Mouse (Mus musculus) limb, embryonic 13.5 days (tissue): ENCODE results near the gene Pam16. TPM values are rescaled to one million over a fixed set of nuclear protein-coding genes. Genes with fewer than 3 reads are reported as not detected.

ENCODE experiments used
- ATAC-seq: fragments of 200-750 bp; cut with Nextera tagmentation; 2 replicates; pipeline ENCODE4 v1.8.0; 2017; ENCODE audit warnings: low read depth, moderate number of reproducible peaks, moderate TSS enrichment; ENCODE audit not compliant: low FRiP score
- H3K27ac ChIP-seq: fragments of 300-500 bp; sonication (generic); 2 replicates; pipeline ENCODE4 v1.5.1; 2015; ENCODE audit warnings: inconsistent platforms, mild to moderate bottlenecking, moderate library complexity
- H3K27me3 ChIP-seq: fragments of 300-500 bp; sonication (generic); 2 replicates; pipeline ENCODE4 v1.6.1; 2015; ENCODE audit warnings: mild to moderate bottlenecking, inconsistent platforms
- H3K36me3 ChIP-seq: fragments of 300-500 bp; sonication (generic); 2 replicates; pipeline ENCODE4 v1.6.1; 2015; ENCODE audit warnings: inconsistent platforms, mild to moderate bottlenecking, moderate library complexity
- H3K4me1 ChIP-seq: fragments of 300-500 bp; sonication (generic); 2 replicates; pipeline ENCODE4 v1.6.1; 2015; ENCODE audit warnings: inconsistent platforms
- H3K4me2 ChIP-seq: fragments of 300-500 bp; sonication (generic); replicated peaks from 2 replicates; pipeline ENCODE4 v1.6.1; 2015; ENCODE audit warnings: inconsistent platforms, mild to moderate bottlenecking, moderate library complexity
- H3K4me3 ChIP-seq: fragments of 300-500 bp; sonication (generic); 2 replicates; pipeline ENCODE4 v1.5.1; 2015; ENCODE audit warnings: moderate library complexity, mild to moderate bottlenecking, inconsistent platforms
- H3K9ac ChIP-seq: fragments of 300-500 bp; sonication (generic); 2 replicates; pipeline ENCODE4 v1.6.1; 2015; ENCODE audit warnings: mild to moderate bottlenecking, inconsistent platforms
- H3K9me3 ChIP-seq: fragments of 300-500 bp; sonication (generic); 2 replicates; pipeline ENCODE4 v1.6.1; 2016; ENCODE audit warnings: inconsistent platforms
- WGBS: fragments of 180-500 bp; shearing (Covaris S2); methylation state at CpG from one replicate; pipeline ENCODE4 v1.1.7; 2015; 5-methylcytosine and 5-hydroxymethylcytosine counted together
- polyA plus RNA-seq: library from polyadenylated mRNA; unstranded; fragments of >200 nt; fragmentation: Nextera tagmentation; extraction: Ambion mirVana; gene quantifications from 2 replicates; pipeline ENCODE4 v1.2.1, GENCODE M21; 2015

Gene Pam16
- polyA plus RNA-seq, 1 experiment from 2014 or later: 105 TPM

GRCm38 (mm10) chr16:4655251-4655734, 30.5 kb upstream of the Pam16 start:
- Histone ChIP-seq H3K4me2 (no peak overlapping the region), H3K36me3 (peaks cover 55% of the 10 kb centered on the region), H3K4me1 (peaks cover 91% of the 10 kb centered on the region), H3K27me3 (no peaks in the 10 kb centered on the region), H3K9ac (no peak overlapping the region), H3K4me3 (no peak overlapping the region), H3K27ac (peak overlapping the region; percentile 96; the same call in 1 of the 2 replicates), H3K9me3 (no peaks in the 10 kb centered on the region)
- 61% methylated on average over 4 of the region's 4 CpGs for WGBS
- no peak for ATAC-seq

GRCm38 (mm10) chr16:4654706-4655105, 29.9 kb upstream of the Pam16 start:
- H3K4me2 ChIP-seq: no peak overlapping the region
- 79% methylated on average over 10 of the region's 10 CpGs for WGBS
- H3K9me3 ChIP-seq: no peaks in the 10 kb centered on the region
- no peak overlapping the region for H3K9ac ChIP-seq
- H3K27me3 ChIP-seq: no peaks in the 10 kb centered on the region
- peaks cover 95% of the 10 kb centered on the region for H3K4me1 ChIP-seq
- no peak overlapping the region for H3K4me3 ChIP-seq
- ATAC-seq: no peak
- H3K27ac ChIP-seq: peak overlapping the region; percentile 98; the same call in 1 of the 2 replicates
- H3K36me3 ChIP-seq: peaks cover 61% of the 10 kb centered on the region

GRCm38 (mm10) chr16:4652707-4653416, 28.1 kb upstream of the Pam16 start:
- H3K9ac ChIP-seq: no peak overlapping the region
- peaks cover 80% of the 10 kb centered on the region for H3K36me3 ChIP-seq
- H3K27me3 ChIP-seq: no peaks in the 10 kb centered on the region
- peak overlapping the region; percentile 49 for H3K4me2 ChIP-seq
- peak overlapping the region; percentile 98 for H3K27ac ChIP-seq
- whole genome bisulfite sequencing: 36% methylated on average over 4 of the region's 4 CpGs
- H3K4me3 ChIP-seq: no peak overlapping the region
- ATAC-seq: no peak
- no peaks in the 10 kb centered on the region for H3K9me3 ChIP-seq
- H3K4me1 ChIP-seq: peaks cover 97% of the 10 kb centered on the region

DNA sequence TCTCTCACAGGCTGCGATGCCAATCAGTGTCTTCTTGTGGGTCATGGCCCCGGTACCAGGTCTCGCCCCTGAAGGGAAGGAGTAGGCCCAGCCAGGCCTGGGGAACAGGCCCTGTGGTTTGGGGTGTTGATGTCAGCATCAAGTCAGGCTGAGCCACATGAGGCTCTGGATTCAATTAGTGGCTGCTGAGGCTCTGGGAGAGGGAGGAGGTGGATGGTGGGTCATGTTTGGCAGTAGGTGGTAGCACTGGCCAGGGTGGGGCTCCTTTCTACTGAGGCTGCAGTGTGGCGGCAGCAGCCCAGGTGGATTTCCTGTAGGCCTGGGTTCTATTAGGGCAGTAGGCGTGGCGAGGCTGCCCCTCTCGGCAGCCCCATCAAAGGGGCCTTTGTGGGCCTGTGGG, 26.8 kb upstream of the Pam16 start:
- peak overlapping the region; percentile 49 for H3K4me2 ChIP-seq
- peak overlapping the region; percentile 53; the same call in 1 of the 2 replicates for H3K9ac ChIP-seq
- no peak overlapping the region for H3K4me3 ChIP-seq
- 11% methylated on average over 7 of the region's 7 CpGs for WGBS
- H3K9me3 ChIP-seq: no peaks in the 10 kb centered on the region
- peaks cover 97% of the 10 kb centered on the region for H3K4me1 ChIP-seq
- H3K27me3 ChIP-seq: no peaks in the 10 kb centered on the region
- H3K27ac ChIP-seq: peak overlapping the region; percentile 98
- peak; percentile 91 for ATAC-seq
- peaks cover 91% of the 10 kb centered on the region for H3K36me3 ChIP-seq

- Histone ChIP-seq H3K4me2 (peak overlapping the region; percentile 49; the same call in 1 of the 2 replicates), H3K4me1 (peaks cover 97% of the 10 kb centered on the region), H3K9ac (peak overlapping the region; percentile 53; the same call in 1 of the 2 replicates), H3K36me3 (peaks cover 97% of the 10 kb centered on the region), H3K27me3 (no peaks in the 10 kb centered on the region), H3K9me3 (no peaks in the 10 kb centered on the region), H3K27ac (peak overlapping the region; percentile 98), H3K4me3 (no peak overlapping the region)
- 60% methylated on average over 1 of the region's 1 CpGs for WGBS
- no peak for ATAC-seq
Observed at GRCm38 (mm10) chr16:4651081-4651480, 26.3 kb upstream of the Pam16 start.

GRCm38 (mm10) chr16:4650161-4650560, 25.4 kb upstream of the Pam16 start:
- H3K9ac ChIP-seq: no peak overlapping the region
- WGBS: 87% methylated on average over 3 of the region's 3 CpGs
- no peaks in the 10 kb centered on the region for H3K9me3 ChIP-seq
- H3K27ac ChIP-seq: peak overlapping the region; percentile 98; the same call in 1 of the 2 replicates
- no peak overlapping the region for H3K4me2 ChIP-seq
- no peak for ATAC-seq
- H3K4me3 ChIP-seq: no peak overlapping the region
- no peaks in the 10 kb centered on the region for H3K27me3 ChIP-seq
- peaks cover 97% of the 10 kb centered on the region for H3K36me3 ChIP-seq
- H3K4me1 ChIP-seq: peaks cover 97% of the 10 kb centered on the region

GRCm38 (mm10) chr16:4649692-4650091, 24.9 kb upstream of the Pam16 start:
- no peaks in the 10 kb centered on the region for H3K27me3 ChIP-seq
- no peaks in the 10 kb centered on the region for H3K9me3 ChIP-seq
- no peak overlapping the region for H3K9ac ChIP-seq
- peaks cover 97% of the 10 kb centered on the region for H3K4me1 ChIP-seq
- WGBS: 87% methylated on average over 11 of the region's 11 CpGs
- H3K36me3 ChIP-seq: peaks cover 95% of the 10 kb centered on the region
- no peak overlapping the region for H3K4me2 ChIP-seq
- peak overlapping the region; percentile 98; the same call in 1 of the 2 replicates for H3K27ac ChIP-seq
- no peak overlapping the region for H3K4me3 ChIP-seq
- ATAC-seq: no peak

DNA sequence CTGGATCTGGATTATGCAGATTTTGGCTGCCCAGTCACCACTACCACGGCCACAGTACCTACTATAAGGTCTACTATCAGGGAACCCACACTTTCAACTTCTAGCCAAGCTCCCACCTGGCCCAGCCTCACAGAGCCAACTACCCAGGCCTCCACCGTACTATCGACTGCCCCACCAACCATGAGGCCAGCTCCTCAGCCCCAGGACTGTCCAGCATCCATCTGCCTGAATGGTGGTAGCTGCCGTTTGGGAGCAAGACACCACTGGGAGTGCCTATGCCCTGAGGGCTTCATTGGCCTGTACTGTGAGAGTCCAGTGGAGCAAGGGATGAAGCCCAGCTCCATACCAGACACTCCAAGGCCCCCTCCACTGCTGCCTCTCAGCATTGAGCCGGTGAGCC, 24.4 kb upstream of the Pam16 start:
- WGBS: 72% methylated on average over 5 of the region's 5 CpGs
- Histone ChIP-seq H3K27me3 (no peaks in the 10 kb centered on the region), H3K4me2 (no peak overlapping the region), H3K9ac (no peak overlapping the region), H3K4me3 (no peak overlapping the region), H3K4me1 (peaks cover 97% of the 10 kb centered on the region), H3K27ac (peak overlapping the region; percentile 98; the same call in 1 of the 2 replicates), H3K9me3 (no peaks in the 10 kb centered on the region), H3K36me3 (peaks cover 94% of the 10 kb centered on the region)
- no peak for ATAC-seq

- WGBS: 87% methylated on average over 28 of the region's 28 CpGs
- no peak for ATAC-seq
- Histone ChIP-seq H3K9ac (no peak overlapping the region), H3K4me2 (no peak overlapping the region), H3K27me3 (no peaks in the 10 kb centered on the region), H3K9me3 (no peaks in the 10 kb centered on the region), H3K4me1 (peaks cover 97% of the 10 kb centered on the region), H3K36me3 (peaks cover 94% of the 10 kb centered on the region), H3K4me3 (no peak overlapping the region), H3K27ac (0 out of 2 replicates have a peak overlapping the region, but pooled peaks have one; percentile 82)
Observed at GRCm38 (mm10) chr16:4648416-4649023, 23.7 kb upstream of the Pam16 start.

DNA sequence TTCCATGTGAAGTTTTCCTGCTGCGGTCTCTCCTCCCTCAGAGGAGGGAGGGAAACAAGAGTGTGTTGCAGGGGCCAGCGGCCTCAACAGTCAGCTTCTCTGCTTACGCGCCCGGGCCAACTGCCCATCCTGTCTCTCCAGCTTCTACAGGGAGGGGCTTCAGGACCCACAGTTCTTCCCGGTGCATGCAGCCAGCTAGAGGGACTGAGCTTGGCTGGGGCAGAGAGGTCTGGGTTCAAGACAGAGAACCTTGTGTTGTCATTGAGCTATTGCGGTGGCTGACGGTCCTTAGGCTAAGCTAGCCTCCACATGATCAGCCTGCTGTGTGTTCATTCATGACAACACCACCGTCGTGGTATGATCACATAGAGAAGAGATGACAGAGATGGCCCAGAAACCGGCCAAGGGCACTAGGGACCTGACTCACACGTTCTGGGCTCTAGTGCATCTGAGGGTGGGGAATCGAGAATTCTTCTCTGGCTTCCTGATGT, 22.9 kb upstream of the Pam16 start:
- peak overlapping the region; percentile 82 for H3K27ac ChIP-seq
- no peak for ATAC-seq
- peak overlapping the region; percentile 32 for H3K9ac ChIP-seq
- peaks cover 97% of the 10 kb centered on the region for H3K4me1 ChIP-seq
- no peak overlapping the region for H3K4me3 ChIP-seq
- WGBS: 63% methylated on average over 13 of the region's 13 CpGs
- no peaks in the 10 kb centered on the region for H3K27me3 ChIP-seq
- peaks cover 92% of the 10 kb centered on the region for H3K36me3 ChIP-seq
- H3K9me3 ChIP-seq: no peaks in the 10 kb centered on the region
- peak overlapping the region; percentile 45 for H3K4me2 ChIP-seq

DNA sequence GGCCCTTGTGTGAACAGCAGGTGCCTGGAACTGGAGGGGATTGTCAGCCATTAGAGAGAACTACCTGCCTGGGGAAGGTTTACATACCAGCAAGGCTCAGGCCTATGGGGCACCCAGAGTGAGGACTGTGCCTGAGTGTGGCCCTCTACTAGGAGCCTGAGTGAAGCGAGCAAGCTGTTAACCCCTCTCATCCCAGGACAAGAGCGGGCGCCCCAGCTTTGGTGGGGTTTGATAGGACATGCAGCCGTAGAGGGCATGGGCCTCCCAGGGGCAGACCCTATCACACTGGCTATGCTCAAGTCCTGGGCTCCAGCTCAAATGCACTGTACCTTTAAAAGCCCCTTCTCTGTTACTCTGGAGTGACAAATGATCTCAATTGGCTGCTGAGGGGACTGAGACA, 22.0 kb upstream of the Pam16 start:
- peaks cover 83% of the 10 kb centered on the region for H3K36me3 ChIP-seq
- peak overlapping the region; percentile 82 for H3K27ac ChIP-seq
- H3K27me3 ChIP-seq: no peaks in the 10 kb centered on the region
- H3K4me1 ChIP-seq: peaks cover 97% of the 10 kb centered on the region
- no peak overlapping the region; the same call in 1 of the 2 replicates for H3K4me3 ChIP-seq
- WGBS: 76% methylated on average over 4 of the region's 4 CpGs
- no peak for ATAC-seq
- H3K4me2 ChIP-seq: peak overlapping the region; percentile 45
- H3K9ac ChIP-seq: peak overlapping the region; percentile 32
- H3K9me3 ChIP-seq: no peaks in the 10 kb centered on the region

- H3K9ac ChIP-seq: peak overlapping the region; percentile 31; the same call in 1 of the 2 replicates
- H3K4me1 ChIP-seq: peaks cover 97% of the 10 kb centered on the region
- peak overlapping the region; percentile 45; the same call in 1 of the 2 replicates for H3K4me2 ChIP-seq
- H3K36me3 ChIP-seq: peaks cover 74% of the 10 kb centered on the region
- no peak overlapping the region for H3K4me3 ChIP-seq
- 75% methylated on average over 4 of the region's 4 CpGs for WGBS
- peak overlapping the region; percentile 82; the same call in 1 of the 2 replicates for H3K27ac ChIP-seq
- H3K9me3 ChIP-seq: no peaks in the 10 kb centered on the region
- ATAC-seq: no peak
- no peaks in the 10 kb centered on the region for H3K27me3 ChIP-seq
Observed at GRCm38 (mm10) chr16:4645867-4646266, 21.1 kb upstream of the Pam16 start.
